Mouse (Mus musculus): ENCODE results near the gene Gmcl1. TPM values are rescaled to one million over a fixed set of nuclear protein-coding genes. Genes with fewer than 3 reads are reported as not detected.
A peak's percentile ranks its signal among the peaks of the same experiment; 100 is the strongest.

The Gmcl1 gene
- total and polyA plus RNA-seq, 3 experiments, result 15.9 to 67.0 (median 21.5) TPM

GRCm38 (mm10) chr6:86747171-86747570, 14.0 kb upstream of the Gmcl1 start:
- TF ChIP-seq MEF2A (IDR thresholded peaks at IDR 0.05; ENCODE audit: extremely low read depth, insufficient replicate concordance, low read depth, low read length, poor library complexity, severe bottlenecking) (no peak), POLR2AphosphoS2 (IDR thresholded peaks at IDR 0.05; ENCODE audit: low read length) (no peak), ELF1 (IDR thresholded peaks at IDR 0.05; ENCODE audit: low read depth, low read length) (no peak), ZC3H11A (IDR thresholded peaks at IDR 0.05; ENCODE audit: low read depth, low read length) (peak; percentile 89), UBTF (IDR thresholded peaks at IDR 0.05; ENCODE audit: borderline replicate concordance, insufficient read depth, low read depth, low read length) (no peak), CTCF (IDR thresholded peaks at IDR 0.05 in 2 of 3, conservative IDR thresholded peaks at IDR 0.05 in 1 of 3; ENCODE audit: control insufficient read depth in 1 of 3, insufficient read depth in 1 of 3, low read depth in 2 of 3, low read length in 3 of 3, poor library complexity in 1 of 3, severe bottlenecking in 1 of 3) (peak; percentile 71 to 93 (median 81)), USF2 (IDR thresholded peaks at IDR 0.05; ENCODE audit: borderline replicate concordance in 1 of 2, insufficient read depth in 1 of 2, low read depth in 1 of 2, low read length in 2 of 2) (no peak), CHD2 (IDR thresholded peaks at IDR 0.05; ENCODE audit: low read length) (no peak), POLR2A (IDR thresholded peaks at IDR 0.05; ENCODE audit: control insufficient read depth in 1 of 2, insufficient read depth in 1 of 2, low read depth in 1 of 2, low read length in 2 of 2, poor library complexity in 1 of 2) (no peak), GATA1 (IDR thresholded peaks at IDR 0.05; ENCODE audit: low read depth, low read length) (no peak), USF1 (IDR thresholded peaks at IDR 0.05; ENCODE audit: low read depth, low read length) (no peak), SMC3 (IDR thresholded peaks at IDR 0.05; ENCODE audit: low read depth, low read length) (peak; percentile 97), TBP (IDR thresholded peaks at IDR 0.05; ENCODE audit: low read depth, low read length) (no peak), CHD1 (IDR thresholded peaks at IDR 0.05; ENCODE audit: low read depth, low read length) (no peak), ZMIZ1 (IDR thresholded peaks at IDR 0.05; ENCODE audit: low read depth, low read length) (no peak), RAD21 (IDR thresholded peaks at IDR 0.05; ENCODE audit: low read depth, low read length) (peak; percentile 92), MAFK (IDR thresholded peaks at IDR 0.05; ENCODE audit: borderline replicate concordance, low read depth, low read length) (no peak), KAT2A (conservative IDR thresholded peaks at IDR 0.05; ENCODE audit: low read depth, low read length) (no peak), ZKSCAN1 (IDR thresholded peaks at IDR 0.05; ENCODE audit: low read depth, low read length) (no peak)
- no peaks in the 10 kb centered on the region for H3K27me3 ChIP-seq (ENCODE audit: control insufficient read depth in 1 of 2, insufficient read depth in 2 of 2, low read length in 2 of 2)
- no peaks in the 10 kb centered on the region for H3K9me3 ChIP-seq (replicated peaks; ENCODE audit: insufficient read depth, low read length)
- peaks cover 0 to 14% of the 10 kb centered on the region in 2 experiments; a peak in 2 of 4 replicates for H3K4me1 ChIP-seq (ENCODE audit: control insufficient read depth in 1 of 2, insufficient read depth in 2 of 2, low read length in 2 of 2)
- no peaks in the 10 kb centered on the region for H3K79me2 ChIP-seq (ENCODE audit: control insufficient read depth, insufficient read depth, low read length, poor library complexity)
- no peak overlapping the region for H3K9ac ChIP-seq (ENCODE audit: control insufficient read depth, low read depth, low read length, poor library complexity, severe bottlenecking)
- no peak overlapping the region for H3K4me3 ChIP-seq (ENCODE audit: control insufficient read depth in 1 of 2, insufficient read depth in 1 of 2, low read depth in 2 of 2, low read length in 2 of 2)
- H3K27ac ChIP-seq (ENCODE audit: control insufficient read depth, low read depth, low read length), result no peak overlapping the region
- DNase-seq (ENCODE audit: low read depth, low spot score), result peak; percentile 78
- H3K36me3 ChIP-seq (ENCODE audit: control insufficient read depth in 1 of 2, insufficient read depth in 2 of 2, low read length in 2 of 2), result peaks cover 0 to 7% of the 10 kb centered on the region in 2 experiments; a peak in 2 of 4 replicates

GRCm38 (mm10) chr6:86740652-86741051, 7.5 kb upstream of the Gmcl1 start:
- Histone ChIP-seq H3K27me3 (ENCODE audit: control insufficient read depth in 1 of 2, insufficient read depth in 2 of 2, low read length in 2 of 2) (no peaks in the 10 kb centered on the region), H3K4me1 (ENCODE audit: control insufficient read depth in 1 of 2, insufficient read depth in 2 of 2, low read length in 2 of 2) (peaks cover 0 to 9% of the 10 kb centered on the region in 2 experiments; a peak in 2 of 4 replicates), H3K36me3 (ENCODE audit: control insufficient read depth in 1 of 2, insufficient read depth in 2 of 2, low read length in 2 of 2) (peaks cover 0 to 8% of the 10 kb centered on the region in 2 experiments; a peak in 3 of 4 replicates), H3K79me2 (ENCODE audit: control insufficient read depth, insufficient read depth, low read length, poor library complexity) (no peaks in the 10 kb centered on the region), H3K27ac (ENCODE audit: control insufficient read depth, low read depth, low read length) (no peak overlapping the region), H3K9ac (ENCODE audit: control insufficient read depth, low read depth, low read length, poor library complexity, severe bottlenecking) (no peak overlapping the region), H3K4me3 (ENCODE audit: control insufficient read depth in 1 of 2, insufficient read depth in 1 of 2, low read depth in 2 of 2, low read length in 2 of 2) (no peak overlapping the region), H3K9me3 (replicated peaks; ENCODE audit: insufficient read depth, low read length) (no peaks in the 10 kb centered on the region)
- TF ChIP-seq GATA1 (IDR thresholded peaks at IDR 0.05; ENCODE audit: low read depth, low read length) (no peak), CTCF (IDR thresholded peaks at IDR 0.05 in 2 of 3, conservative IDR thresholded peaks at IDR 0.05 in 1 of 3; ENCODE audit: control insufficient read depth in 1 of 3, insufficient read depth in 1 of 3, low read depth in 2 of 3, low read length in 3 of 3, poor library complexity in 1 of 3, severe bottlenecking in 1 of 3) (peak; percentile 35 to 47 (median 37); a peak in 5 of 6 replicates), SMC3 (IDR thresholded peaks at IDR 0.05; ENCODE audit: low read depth, low read length) (peak; percentile 36; the same call in 1 of the 2 replicates)
- DNase-seq (ENCODE audit: low read depth, low spot score), result peak; percentile 53

Measured in MEL (cell line).